Mouse (Mus musculus) embryo, embryonic 10 days (tissue): Measurements from ENCODE around the gene Tldc2.
A peak's percentile ranks its signal among the peaks of the same experiment; 100 is the strongest.

ENCODE experiments used
- DNase-seq: peaks from one replicate; pipeline ENCODE4 v3.0.0-alpha.2; 2015; ENCODE audit warnings: low spot score

Tldc2 gene

DNA sequence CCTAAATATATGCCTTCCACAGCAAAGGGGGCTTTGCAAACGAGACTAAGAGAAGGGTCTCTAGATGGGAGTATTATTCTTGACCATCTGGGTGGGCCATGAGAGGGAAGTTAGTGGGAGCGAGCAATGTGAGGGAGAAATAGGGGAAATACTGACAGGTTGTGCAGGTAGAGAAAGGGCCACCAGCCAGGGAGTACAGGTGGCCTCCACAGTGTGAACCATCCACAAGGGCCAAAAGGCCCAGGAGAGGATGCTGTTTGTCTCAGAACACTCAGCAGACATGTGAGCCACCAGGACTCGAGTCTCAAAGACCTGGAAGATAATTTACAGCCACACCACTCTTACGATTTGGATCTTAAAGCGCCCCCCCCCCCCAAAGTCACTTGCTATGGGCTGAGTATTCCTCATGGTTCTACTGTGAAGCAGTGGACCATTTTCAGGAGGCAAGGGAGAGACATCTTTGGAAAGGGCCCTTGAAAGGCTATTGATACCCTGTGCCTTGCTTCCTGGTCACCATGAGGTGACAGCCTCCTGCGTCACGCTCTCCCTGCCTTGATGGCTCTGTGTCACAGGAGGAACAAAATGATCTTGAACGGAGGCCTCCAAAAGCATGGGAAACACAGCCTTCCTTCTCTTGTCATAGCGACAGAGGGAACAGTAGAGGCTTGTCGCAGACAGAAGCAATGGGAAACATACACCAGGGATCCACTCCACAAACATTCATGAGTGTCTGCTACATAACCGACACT, 26.1 kb upstream of the Tldc2 start:
- DNase-seq: no peak

DNA sequence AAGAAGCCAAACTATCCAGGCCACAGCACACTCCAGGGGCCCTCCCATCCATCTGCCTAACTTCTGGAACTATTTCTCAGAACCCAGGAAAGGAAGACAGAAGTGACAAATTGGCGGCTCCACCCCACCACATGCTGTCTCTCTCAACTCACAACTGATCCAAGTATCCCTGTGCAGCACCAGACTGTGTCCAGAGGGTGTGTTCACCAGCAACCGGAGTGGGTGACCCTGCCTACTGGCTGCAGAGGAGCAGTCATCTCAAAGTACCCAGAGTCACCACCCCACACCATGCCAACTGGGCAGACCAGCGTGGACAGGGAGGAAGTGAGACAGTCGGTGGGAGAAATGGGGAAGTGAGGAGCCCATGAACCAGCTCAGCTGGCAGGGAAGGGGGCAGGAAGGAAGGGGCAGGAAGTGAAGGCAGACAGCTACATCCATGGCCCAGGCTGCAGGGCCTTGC, 23.6 kb upstream of the Tldc2 start:
- no peak for DNase-seq

DNA sequence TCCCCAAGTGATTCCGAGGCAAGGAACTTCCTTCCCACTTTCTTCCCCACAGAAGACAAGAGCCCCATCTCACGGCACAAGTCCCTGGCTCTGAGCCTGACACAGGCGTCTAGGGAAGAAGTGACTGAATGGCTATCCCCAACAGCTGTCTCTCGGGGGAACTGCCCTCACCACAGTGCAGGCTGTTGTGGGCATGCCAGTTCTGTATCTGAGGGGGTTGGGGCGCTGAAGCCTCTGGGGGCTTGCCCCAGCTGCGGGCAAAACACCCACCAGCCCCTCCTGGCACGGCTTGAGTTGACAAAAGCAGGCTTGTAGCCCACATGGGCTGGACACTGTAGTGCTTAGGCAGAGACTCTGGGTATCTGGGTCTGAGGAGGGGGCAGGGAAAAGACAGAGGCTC, 22.7 kb upstream of the Tldc2 start:
- DNase-seq: no peak

DNA sequence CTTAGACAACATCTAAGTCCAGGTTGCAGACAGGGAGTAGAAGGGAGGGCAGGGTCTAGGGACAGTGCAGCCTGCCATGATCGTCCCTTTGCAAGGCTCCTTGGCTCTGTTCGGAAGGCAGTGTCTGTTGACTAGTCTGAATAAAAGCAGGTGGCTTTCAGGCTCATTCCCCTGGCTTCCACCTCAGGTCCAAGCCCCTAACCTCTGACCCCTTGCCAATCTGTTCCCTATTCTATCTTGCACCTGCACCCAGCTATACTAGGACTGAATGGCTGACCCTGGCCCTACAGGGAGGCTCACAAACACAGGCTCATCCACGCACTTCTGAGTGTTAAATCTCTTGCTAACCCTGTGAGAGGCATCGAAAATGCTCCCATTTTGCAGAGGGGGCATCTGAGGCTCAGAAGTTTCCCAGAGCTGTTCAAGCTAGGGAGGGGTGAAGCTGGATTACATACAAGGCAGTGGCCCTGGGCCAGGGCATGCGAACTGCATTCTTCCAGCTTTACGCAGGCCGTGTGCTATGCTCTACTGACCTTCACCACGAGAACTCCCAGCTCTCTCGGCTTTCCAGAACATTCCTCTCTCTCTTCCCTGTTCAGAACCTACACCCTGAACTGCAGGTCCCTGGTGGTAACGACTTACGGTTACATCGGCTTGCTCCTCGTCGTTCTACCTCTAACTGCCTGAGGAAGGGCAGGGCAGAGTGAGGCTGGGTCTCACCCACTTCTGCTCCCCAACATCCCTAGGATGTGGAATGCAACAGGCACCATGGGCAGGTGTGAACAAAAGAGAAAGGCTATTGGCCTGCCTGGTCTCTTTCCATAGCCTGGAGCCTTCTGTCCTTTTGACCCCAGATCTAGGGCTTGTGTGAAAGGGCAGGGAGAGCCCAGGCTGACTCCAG, 21.6 kb upstream of the Tldc2 start:
- no peak for DNase-seq

DNA sequence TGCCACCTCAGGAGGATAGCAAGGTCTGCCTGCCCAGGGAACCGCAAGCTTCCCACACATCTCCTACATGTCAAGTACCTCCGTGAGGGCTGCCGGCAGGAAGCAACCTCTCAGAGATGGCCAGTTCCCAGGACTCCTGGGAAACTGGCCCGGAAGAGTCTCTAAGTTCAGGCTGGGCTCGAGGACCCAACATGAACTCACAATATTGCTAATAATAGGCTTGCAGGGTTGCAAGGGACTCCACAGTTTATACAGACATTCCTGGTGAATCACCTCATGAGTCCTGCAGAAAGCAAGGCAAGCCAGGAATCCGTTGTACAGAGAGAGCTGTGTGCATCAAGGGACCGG, 21.0 kb upstream of the Tldc2 start:
- no peak for DNase-seq

DNA sequence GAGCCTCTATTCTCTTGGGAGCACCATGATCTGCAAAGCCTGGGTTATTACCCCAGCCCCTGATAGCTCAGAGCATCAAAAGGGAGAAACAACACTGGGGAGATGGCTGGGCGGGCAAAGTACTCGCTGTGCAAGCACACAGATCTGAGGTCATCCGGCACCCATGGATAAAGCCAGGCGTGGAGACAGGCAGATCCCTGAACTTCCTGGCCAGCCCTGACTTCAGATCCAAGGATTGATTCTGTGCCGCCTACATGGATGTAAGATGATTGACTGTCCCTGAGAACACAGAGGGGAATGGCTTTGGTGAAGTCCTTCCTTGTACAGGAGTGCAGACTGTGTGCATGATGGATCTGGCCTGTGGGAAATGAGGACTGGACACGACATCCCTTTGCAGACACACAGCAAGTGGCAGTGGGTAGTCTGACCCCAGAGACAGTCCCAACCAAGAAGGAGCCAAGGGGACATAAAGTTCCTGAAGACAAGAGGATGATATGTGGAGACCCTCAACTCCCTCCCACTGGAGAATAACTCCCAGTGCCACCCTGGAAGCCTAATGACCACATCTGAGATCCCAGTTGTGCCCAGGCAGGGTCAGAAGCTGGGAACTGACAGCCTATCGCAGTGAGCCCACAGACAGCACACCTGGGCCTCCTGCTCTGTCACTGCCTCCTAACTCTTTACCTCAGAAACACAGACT, 20.0 kb upstream of the Tldc2 start:
- no peak for DNase-seq

DNA sequence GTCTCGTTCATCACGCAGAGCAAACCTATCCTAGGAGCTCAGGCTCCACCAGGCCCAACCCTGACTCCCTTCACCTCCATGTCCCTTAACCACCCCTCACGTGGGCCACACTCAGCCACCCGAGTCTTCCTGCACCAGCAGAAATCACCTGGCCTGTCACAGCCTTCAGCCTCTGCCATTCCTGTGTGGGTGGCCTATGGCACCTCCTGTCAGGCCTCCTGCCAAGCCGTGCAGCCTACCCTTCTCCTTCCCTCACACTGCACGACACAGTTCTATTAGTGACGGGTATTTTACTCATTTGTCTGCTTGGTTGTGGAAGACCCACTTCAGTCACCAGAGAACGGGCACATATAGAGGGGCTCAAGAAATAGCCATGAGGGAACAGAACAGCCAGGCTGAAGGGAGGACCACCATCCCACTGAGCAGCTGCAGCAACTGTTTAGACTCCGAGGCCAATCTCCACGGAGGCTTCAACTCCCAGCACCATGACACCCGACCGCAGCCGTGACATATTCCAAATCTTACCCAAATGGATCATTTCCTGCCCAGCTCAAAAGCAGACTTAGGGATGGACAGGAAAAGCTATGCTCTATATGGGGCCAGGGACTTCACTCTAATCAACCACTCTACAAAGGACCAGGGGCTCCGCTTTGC, 18.0 kb upstream of the Tldc2 start:
- no peak for DNase-seq

DNA sequence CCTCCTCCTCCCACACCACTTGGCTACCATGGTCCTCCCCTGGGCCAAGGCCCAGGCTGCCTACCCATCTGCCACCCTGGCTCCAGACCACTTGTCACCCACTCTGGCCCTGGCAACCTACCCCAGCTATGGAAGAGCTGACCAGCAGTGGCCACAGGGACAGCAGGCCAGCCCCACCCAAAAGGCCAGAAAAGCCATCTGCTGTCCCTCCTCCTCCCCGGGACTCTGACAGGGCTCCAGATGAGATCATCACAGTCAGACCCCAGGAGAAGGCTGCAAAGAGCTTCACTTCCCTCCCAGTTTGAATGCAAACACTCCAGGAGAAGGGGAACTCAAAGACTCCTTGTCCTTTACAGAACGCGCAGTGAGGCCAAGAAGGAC, 17.5 kb upstream of the Tldc2 start:
- no peak for DNase-seq

DNA sequence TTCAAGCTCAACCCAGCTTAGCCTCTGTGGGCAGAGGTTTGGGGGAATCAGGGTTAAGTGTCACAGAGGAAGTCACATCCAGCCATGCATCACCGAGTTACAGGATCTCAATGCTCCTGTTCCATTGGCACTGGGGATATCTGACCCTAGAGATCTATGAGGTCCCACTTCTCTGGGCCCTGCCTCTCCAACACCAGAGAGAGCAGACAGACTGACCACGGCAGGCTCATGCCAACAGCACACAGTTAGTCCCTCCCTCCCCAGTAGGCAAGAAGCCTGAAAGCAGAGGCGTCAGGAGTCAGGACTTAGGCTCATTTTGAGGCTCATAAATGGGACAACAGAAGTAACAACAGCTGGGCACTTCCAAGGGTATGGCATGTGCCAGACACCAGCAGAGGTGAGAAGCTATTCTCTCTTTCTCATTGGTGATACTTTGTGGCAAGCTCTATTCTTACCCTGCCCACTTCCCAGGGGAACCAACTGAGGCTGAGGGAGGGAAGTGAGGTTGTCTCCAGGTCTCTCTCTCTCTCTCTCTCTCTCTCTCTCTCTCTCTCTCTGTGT, 17.0 kb upstream of the Tldc2 start:
- DNase-seq: no peak

DNA sequence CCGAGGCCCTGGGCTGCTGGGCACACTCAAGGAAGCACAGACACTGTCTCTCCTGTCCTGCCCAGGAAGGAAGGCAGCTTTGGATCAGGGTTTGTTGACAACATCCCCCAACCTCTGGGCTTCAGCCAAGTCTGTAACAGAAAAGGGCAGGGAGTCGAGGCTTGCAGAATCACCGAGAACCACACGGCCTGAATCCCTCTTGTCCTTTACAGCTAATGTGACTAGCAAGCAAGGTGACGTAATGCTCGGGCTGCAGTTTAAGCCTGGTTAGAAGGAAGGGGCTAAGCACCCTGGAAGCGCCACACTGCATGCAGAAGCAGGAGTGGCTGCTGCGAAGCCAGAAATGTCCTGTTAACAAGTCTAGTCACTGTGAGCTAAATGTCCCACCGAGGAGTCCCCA, 16.5 kb upstream of the Tldc2 start:
- no peak for DNase-seq

DNA sequence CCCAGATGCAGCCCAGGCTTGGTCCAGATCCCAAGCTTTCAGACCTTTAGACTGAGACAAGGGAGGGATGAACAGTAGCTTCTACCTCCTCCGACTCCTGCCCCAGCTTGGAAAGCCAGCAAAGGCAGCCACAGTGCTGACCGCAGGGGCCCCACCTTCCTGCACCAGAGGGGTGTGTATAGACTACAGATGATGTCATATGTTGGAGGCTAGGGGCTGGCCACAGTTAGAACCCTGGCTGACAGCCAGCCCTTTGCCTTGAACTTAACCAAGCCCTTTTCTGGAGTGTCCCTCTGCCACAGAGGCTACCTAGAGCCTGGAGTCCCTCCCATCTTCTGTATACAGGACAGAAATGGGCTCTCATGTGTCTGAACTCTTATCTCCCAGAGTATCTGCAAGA, 15.3 kb upstream of the Tldc2 start:
- DNase-seq: no peak

DNA sequence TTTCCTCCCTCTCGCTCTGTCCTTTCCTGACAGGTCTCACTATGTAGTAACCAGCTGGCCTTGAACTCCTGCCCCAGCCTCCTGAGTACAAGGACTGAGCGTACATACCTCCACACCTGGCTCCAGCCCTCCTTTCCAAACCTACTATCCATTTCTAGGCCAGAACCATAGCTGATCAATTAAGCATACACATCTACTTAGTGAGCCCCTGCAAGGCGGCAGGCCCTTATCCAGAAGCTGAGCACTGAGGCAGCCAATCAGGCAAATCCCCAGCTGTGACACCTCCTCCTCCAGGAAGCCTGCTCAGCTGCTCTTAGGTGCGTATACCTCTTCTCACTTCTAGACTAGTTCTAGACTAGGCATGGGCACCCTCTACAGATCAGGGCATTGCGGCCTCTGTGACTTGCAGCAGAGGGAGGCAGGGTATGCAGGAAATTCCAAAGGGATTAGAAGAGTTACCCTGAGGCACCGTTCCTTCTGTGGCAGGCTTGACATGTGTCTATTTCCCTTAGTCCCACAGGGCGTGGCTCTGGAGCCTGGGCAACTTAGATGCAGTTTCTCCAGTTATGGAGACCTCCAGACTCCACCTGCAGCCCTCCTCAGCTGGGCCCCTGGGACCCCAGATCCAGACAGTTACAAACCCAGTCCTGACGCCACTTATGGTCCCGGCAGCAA, 14.4 kb upstream of the Tldc2 start:
- DNase-seq: peak; percentile 28

DNA sequence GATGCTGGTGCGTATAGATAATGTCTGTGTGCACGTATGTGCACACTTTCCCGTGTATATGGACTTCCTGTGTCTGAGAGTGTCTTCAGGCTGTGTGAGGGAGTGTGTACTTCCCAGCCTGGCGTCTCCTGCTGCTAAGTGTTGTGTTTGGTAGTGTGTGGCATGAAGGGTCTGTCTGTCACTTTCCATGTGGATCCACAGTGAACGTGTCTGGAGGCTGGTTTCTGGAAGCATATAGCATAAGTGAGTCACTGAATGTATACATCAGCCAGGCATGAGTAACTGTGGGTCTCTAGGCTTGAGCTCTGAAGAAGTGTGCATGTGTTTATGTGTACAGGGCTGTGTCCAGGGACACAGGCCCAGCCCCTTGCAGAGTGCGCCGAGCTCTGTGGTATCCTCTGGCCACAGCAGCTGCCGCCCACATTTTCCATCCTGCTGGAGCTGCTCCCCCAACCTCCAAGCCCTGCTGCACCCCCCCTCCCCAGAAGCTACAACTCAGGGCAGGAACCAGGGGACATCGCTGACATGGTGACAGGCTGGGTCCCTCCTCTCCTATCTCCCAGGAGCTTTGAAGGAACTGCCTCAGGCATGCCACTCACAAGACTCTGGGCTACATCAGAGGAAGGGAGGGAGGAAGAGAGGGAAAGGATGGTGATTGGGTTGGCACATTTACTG, 13.3 kb upstream of the Tldc2 start:
- no peak for DNase-seq

DNA sequence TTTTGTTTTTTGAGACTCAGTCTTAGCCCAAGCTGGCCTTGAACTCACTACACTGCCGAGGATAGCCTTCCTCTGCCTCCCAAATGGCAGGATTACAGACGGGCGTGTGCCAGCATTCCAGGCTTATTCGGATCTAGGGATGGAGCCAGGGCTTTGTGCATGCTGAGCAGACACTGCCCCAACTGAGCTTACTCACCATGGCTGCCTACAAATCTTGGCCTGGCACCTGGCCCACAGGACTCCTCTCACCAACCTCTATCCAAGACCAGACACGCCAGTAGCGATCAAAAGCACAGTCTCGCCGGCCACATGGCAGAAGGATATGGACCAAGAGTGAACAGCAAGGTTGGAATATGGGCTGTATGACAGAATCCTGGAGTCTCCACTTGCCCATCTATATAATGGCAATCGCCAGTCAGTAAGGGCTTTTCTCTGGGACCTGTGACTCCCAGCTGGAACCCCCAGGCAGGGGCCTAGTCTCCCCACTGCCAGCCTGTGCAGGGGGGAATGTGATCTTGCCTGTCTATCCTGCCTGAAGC, 12.6 kb upstream of the Tldc2 start:
- no peak for DNase-seq

DNA sequence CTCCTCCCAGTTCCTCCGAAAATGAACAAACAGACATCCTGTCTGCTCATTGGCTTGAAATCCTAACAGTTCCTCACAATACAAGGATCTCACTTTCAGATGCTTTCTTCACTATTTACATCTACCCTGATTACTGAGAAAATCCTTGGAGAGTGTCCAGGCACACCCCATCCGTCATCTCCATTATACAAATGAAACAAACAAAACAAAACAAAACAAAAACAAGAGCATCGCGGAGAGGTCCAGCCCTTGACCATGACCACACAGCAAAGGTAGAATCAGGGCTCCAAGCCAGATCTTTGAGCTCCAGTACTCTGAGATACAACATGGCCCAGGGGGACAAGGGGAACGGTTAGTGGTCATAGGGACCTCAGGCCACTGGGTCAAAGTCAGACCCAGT, 12.1 kb upstream of the Tldc2 start:
- no peak for DNase-seq

DNA sequence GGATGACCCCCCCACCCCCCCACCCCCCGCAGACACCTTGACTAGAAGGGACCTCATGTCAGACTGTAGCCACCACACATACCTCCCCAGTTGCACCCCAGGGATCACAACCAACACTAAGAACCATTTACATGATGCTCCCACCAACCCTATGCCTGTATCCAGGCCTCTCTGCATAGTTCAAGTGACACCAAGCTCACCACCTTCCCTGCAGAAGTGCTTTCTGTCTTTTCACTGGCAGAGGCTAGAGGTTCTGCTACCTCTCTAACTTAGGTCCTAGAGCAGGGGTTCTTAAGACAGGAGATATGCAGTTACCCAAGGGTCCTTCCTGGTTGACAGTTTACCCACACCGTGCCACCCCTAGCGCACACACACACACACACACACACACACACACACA, 11.6 kb upstream of the Tldc2 start:
- no peak for DNase-seq

DNA sequence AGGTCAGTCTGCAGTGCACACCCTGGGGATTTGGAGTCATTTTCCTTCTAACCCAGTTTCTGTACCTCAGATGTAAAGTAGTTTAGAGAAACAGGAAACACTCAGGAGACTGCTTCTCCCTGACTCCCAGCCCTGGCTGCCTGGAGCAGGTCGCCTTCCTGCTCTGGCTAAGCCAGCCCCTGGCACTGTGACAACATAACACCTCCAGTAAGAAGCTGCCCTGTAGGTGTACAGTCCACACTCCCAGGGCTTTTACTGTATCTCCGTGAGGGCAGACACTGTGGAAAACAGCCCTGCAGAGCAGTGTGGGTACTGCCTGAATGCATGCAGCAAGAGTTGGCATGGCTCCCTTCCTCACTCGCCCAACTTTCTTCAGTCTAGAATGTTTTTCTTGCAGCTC, 11.2 kb upstream of the Tldc2 start:
- DNase-seq: no peak

DNA sequence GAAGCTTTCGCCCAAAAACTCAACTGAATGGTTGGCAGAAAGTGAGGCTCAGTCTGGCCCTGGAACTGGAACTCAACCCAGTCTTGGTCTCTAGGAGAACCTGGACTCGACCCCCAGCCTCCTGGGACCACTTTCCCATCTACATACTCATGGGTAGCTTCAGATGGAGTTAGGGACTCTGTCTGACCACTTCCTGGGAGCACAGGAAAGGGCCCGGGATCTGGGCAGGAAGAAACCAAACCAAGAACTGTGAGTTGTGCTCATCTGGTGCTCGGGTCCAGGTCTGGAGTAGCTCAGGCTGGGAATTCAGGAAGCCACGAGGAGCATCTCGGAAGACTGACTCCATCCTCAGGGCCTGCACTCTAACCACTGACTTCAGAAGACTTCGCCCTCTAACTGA, 10.3 kb upstream of the Tldc2 start:
- DNase-seq: no peak

DNA sequence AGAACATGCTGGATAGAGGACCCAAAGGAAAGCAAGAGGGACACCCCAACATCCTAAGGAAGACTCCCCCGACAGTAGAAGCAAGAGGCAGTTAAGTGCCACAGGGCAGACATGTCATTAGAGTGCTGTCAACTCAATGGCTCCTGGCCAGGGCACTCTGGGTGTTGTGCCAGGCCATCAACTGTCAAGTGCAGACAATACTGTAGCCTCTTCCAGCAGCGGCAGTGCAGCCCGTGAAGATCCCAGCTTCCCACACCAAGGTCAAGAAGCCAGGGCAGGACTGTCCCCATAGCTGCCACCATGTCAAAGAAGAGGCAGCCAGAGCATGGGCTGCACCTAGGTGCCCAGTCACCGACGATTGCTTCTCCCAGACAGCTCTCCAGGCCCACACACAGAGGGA, 9.7 kb upstream of the Tldc2 start:
- DNase-seq: no peak

DNA sequence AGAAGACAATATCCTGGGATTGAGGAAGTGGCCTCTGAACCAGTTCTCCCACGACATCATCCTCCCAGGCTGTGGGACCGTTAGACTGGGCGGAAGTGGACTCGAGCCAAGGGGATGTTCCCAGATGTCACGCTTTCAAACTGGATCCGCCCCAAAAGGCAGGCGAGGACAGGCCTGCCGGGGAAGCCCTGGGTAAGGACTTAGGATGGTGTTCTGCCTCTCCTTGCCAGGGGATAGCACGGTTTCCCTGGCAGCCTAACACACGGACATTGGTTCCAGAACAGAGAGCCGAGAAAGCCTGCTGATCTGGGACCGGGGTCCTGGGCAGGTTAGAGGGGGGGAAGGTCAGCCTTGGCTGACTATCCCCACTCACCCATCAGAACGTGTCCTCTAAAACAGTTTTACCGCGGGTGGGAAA, 9.2 kb upstream of the Tldc2 start:
- peak; percentile 80 for DNase-seq
